Mouse (Mus musculus) neural tube, embryonic 13.5 days (tissue): ENCODE results near the gene Zfp961. TPM values are rescaled to one million over a fixed set of nuclear protein-coding genes. Genes with fewer than 3 reads are reported as not detected.
"Not testable (repeated sequence)": the region's sequence is repeated elsewhere in the genome, so short reads cannot be mapped to it uniquely, and the experiment has no call there.

Source experiments
- ATAC-seq: fragments of 200-750 bp; cut with Nextera tagmentation; 2 replicates; pipeline ENCODE4 v1.8.0; 2017; ENCODE audit warnings: low read depth, mild to moderate bottlenecking, moderate TSS enrichment, moderate library complexity
- H3K27ac ChIP-seq: fragments of 300-500 bp; sonication (generic); replicated peaks from 2 replicates; pipeline ENCODE4 v1.5.1; 2015; ENCODE audit warnings: moderate library complexity, mild to moderate bottlenecking, inconsistent platforms
- H3K27me3 ChIP-seq: fragments of 300-500 bp; sonication (generic); 2 replicates; pipeline ENCODE4 v1.6.1; 2015; ENCODE audit warnings: mild to moderate bottlenecking, inconsistent platforms
- H3K36me3 ChIP-seq: fragments of 300-500 bp; sonication (generic); 2 replicates; pipeline ENCODE4 v1.6.1; 2015; ENCODE audit warnings: mild to moderate bottlenecking, inconsistent platforms
- H3K4me1 ChIP-seq: fragments of 300-500 bp; sonication (generic); replicated peaks from 2 replicates; pipeline ENCODE4 v1.6.1; 2015; ENCODE audit warnings: inconsistent platforms
- H3K4me2 ChIP-seq: fragments of 300-500 bp; sonication (generic); 2 replicates; pipeline ENCODE4 v1.6.1; 2015; ENCODE audit warnings: inconsistent platforms, mild to moderate bottlenecking, moderate library complexity
- H3K4me3 ChIP-seq: fragments of 300-500 bp; sonication (generic); 2 replicates; pipeline ENCODE4 v1.5.1; 2015; ENCODE audit warnings: mild to moderate bottlenecking, inconsistent platforms
- H3K9ac ChIP-seq: fragments of 300-500 bp; sonication (generic); 2 replicates; pipeline ENCODE4 v1.6.1; 2015; ENCODE audit warnings: moderate library complexity, mild to moderate bottlenecking, inconsistent platforms
- H3K9me3 ChIP-seq: fragments of 300-500 bp; sonication (generic); 2 replicates; pipeline ENCODE4 v1.6.1; 2016; ENCODE audit warnings: inconsistent platforms
- WGBS: fragments of 180-500 bp; shearing (Covaris S2); methylation state at CpG from one replicate; pipeline ENCODE4 v1.1.7; 2015; 5-methylcytosine and 5-hydroxymethylcytosine counted together
- polyA plus RNA-seq: library from polyadenylated mRNA; unstranded; fragments of >200 nt; fragmentation: Nextera tagmentation; extraction: Ambion mirVana; gene quantifications from 2 replicates; pipeline ENCODE4 v1.2.1, GENCODE M21; 2015

Zfp961 gene
- polyA plus RNA-seq, 1 experiment from 2014 or later, result 16.6 TPM

DNA sequence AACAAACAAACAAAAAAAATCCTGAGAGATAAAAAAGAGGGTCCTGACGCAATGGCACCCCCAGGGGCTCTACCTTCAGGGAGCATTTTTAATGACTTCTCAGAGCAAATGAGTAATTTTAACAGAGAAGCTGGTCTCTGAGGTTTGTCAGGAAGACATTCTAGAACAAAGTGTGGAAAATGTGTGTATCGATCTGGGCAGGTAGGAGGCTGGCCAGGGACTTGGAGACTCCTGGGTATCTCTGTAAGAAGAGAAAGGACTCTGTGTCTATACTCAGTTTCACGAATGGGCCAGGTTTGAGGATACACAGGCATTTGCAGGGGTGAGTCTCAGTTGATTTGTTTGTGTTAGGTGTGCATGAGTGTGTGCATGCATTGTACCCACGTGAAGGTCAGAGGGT is 90.1 kb downstream of the Zfp961 start, which contains the start of gene Olfr372:
Gene Olfr372 (plus strand): TSS at position 301 of the 400 bp plus-strand sequence.
- 78% methylated on average over 4 of the region's 4 CpGs for WGBS
- ATAC-seq, H3K36me3 ChIP-seq: not testable (repeated sequence)

GRCm38 (mm10) chr8:72042493-72042892 is 91.7 kb downstream of the Zfp961 start:
- no peak for ATAC-seq
- no peak overlapping the region for H3K4me2 ChIP-seq
- no peak overlapping the region for H3K4me3 ChIP-seq
- H3K36me3 ChIP-seq, result no peaks in the 10 kb centered on the region
- H3K9ac ChIP-seq, result no peak overlapping the region
- H3K27me3 ChIP-seq, result no peaks in the 10 kb centered on the region
- whole genome bisulfite sequencing, result 77% methylated on average over 1 of the region's 1 CpGs
- H3K4me1 ChIP-seq, result no peaks in the 10 kb centered on the region
- H3K27ac ChIP-seq, result no peak overlapping the region
- H3K9me3 ChIP-seq, result no peaks in the 10 kb centered on the region

More for the DNA sequence above, 90.1 kb downstream of the Zfp961 start, which contains the start of gene Olfr372:
- not testable (repeated sequence) for H3K4me3 ChIP-seq, H3K9ac ChIP-seq, H3K4me2 ChIP-seq, H3K4me1 ChIP-seq, H3K27me3 ChIP-seq, H3K27ac ChIP-seq, H3K9me3 ChIP-seq

Other genes starting within 250 kb of the Zfp961 start
- 0.42 and 0.59 TPM in 2 replicates for gene B3gnt3, start 249.2 kb upstream of the Zfp961 start, polyA plus RNA-seq
- gene Fcho1, start 225.3 kb upstream of the Zfp961 start, polyA plus RNA-seq, result 54.2 and 55.0 TPM in 2 replicates
- gene Zfp709, start 69.0 kb upstream of the Zfp961 start, polyA plus RNA-seq, result 5.9 and 7.0 TPM in 2 replicates
- 12.5 and 15.0 TPM in 2 replicates for gene Zfp882, start 42.4 kb upstream of the Zfp961 start, polyA plus RNA-seq
- gene Zfp617, start 42.4 kb upstream of the Zfp961 start, polyA plus RNA-seq, result 32.4 and 37.9 TPM in 2 replicates
- gene Cyp4f18, start 58.6 kb downstream of the Zfp961 start, polyA plus RNA-seq, result 0.69 and 1.0 TPM in 2 replicates
- not detected in 2 replicates for gene Olfr372, start 90.2 kb downstream of the Zfp961 start, polyA plus RNA-seq
- not detected in 2 replicates for gene Olfr373, start 132.1 kb downstream of the Zfp961 start, polyA plus RNA-seq
- not detected in 2 replicates for gene Olfr374, start 156.0 kb downstream of the Zfp961 start, polyA plus RNA-seq
- gene Tpm4, start 183.9 kb downstream of the Zfp961 start, polyA plus RNA-seq, result 230 and 274 TPM in 2 replicates
- gene Rab8a, start 210.2 kb downstream of the Zfp961 start, polyA plus RNA-seq, result 109 and 129 TPM in 2 replicates
- gene Hsh2d, start 238.6 kb downstream of the Zfp961 start, polyA plus RNA-seq, result not detected in 2 replicates